Mouse (Mus musculus): ENCODE data around the gene Emc3. TPM values are rescaled to one million over a fixed set of nuclear protein-coding genes. Genes with fewer than 3 reads are reported as not detected.
A peak's percentile ranks its signal among the peaks of the same experiment; 100 is the strongest.

Emc3 gene
- polyA plus RNA-seq (2015; fragmentation: Nextera tagmentation; extraction: Ambion mirVana) = 112 and 116 TPM in 2 replicates

DNA sequence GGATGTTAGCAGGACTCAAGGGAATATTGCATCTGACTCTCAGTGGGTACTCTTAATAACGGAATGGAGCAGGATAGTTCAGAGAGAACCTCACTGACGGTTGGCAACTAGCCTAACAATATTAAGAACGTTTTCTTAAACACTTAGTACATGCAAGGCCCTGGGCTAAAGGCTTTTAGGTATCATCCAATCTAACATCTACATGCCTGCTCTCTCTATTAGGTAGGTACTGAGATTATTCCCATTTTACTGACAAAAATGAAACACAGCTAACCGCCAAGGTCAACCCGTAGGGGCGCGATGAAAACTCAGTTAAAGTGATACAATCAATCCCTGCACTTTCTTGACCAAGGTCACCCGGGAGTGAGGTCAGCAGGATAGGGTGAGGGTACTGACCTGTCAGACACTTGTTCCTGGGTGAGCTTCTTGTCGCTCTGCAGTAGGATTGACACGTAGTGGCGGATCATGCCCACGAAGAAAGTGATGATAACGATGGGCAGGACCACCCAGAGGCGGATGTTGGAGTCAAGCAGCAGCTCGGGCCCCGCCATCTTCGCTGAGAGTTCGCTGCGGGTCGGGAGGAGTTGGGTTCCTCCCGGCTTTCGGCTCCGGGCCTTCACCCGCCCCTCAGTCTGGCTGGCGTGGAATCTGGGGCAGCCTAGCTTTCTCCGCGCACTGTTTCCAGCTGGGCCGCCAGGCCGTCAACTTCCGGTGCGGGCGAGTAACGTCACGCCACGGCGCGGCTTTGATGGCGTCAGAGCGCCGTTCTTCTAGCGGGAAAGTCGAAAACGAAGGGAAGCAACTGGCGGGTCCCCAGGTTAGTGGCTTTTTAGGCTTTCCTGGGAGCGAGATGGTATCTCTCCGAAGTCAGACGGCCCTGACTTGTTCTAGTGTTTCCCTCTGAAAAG, at the start of gene Emc3, which contains the start of gene Fancd2:
TSS of gene Emc3 (minus strand) at position 721 of the 908 bp plus-strand sequence.
TSS of gene Fancd2 (plus strand) at position 751 of the 908 bp plus-strand sequence.
- H3K9ac ChIP-seq (ENCODE audit: low read depth, low read length) = peak within 1 kb of the TSS; percentile 91
- WGBS = 1% methylated on average over 47 of the region's 47 CpGs
- peak within 1 kb of the TSS; percentile 76 for H3K27ac ChIP-seq (ENCODE audit: low read length)
- ATAC-seq = peak; percentile 91
- peak within 1 kb of the TSS; percentile 91 for H3K4me3 ChIP-seq (ENCODE audit: low read depth, low read length)
- H3K4me1 ChIP-seq (ENCODE audit: control insufficient read depth, insufficient read depth, low read length) = peaks cover 20% of the 10 kb centered on the region
- no peaks in the 10 kb centered on the region for H3K27me3 ChIP-seq (ENCODE audit: control insufficient read depth, insufficient read depth, low read depth, low read length)
- peak within 1 kb of the TSS; percentile 84 for H3K4me2 ChIP-seq (ENCODE audit: low read length)
- no peaks in the 10 kb centered on the region for H3K36me3 ChIP-seq (ENCODE audit: control insufficient read depth, insufficient read depth, low read length)
- no peaks in the 10 kb centered on the region for H3K9me3 ChIP-seq (replicated peaks; ENCODE audit: control insufficient read depth, low read length, poor library complexity, severe bottlenecking)

DNA sequence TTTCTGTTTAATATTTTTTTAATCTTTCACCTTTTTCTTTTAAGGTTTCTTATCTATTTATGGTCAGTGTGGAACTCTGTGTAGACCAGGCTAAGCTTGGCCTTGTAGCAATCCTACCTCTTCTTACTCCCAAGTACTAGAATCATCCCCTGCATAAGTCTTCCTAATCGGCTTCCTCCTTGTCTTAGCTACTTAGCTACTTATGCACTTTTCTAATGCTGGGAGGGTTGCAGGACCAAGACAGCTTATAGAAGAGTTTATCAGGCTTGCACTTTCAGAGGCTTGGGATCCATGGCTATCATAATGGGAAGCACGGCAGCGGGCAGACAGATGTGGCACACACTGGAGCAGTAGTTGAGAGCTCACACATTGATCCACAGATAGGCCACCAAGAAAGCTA, 47.9 kb upstream of the Emc3 start:
- WGBS = 93% methylated on average over 3 of the region's 3 CpGs
- Histone ChIP-seq H3K9me3 (replicated peaks; ENCODE audit: control insufficient read depth, low read length, poor library complexity, severe bottlenecking) (no peaks in the 10 kb centered on the region), H3K4me1 (ENCODE audit: control insufficient read depth, insufficient read depth, low read length) (no peaks in the 10 kb centered on the region), H3K4me3 (ENCODE audit: low read depth, low read length) (no peak overlapping the region), H3K4me2 (ENCODE audit: low read length) (no peak overlapping the region), H3K9ac (ENCODE audit: low read depth, low read length) (no peak overlapping the region), H3K27me3 (ENCODE audit: control insufficient read depth, insufficient read depth, low read depth, low read length) (no peaks in the 10 kb centered on the region), H3K27ac (ENCODE audit: low read length) (no peak overlapping the region), H3K36me3 (ENCODE audit: control insufficient read depth, insufficient read depth, low read length) (no peaks in the 10 kb centered on the region)
- no peak for ATAC-seq

DNA sequence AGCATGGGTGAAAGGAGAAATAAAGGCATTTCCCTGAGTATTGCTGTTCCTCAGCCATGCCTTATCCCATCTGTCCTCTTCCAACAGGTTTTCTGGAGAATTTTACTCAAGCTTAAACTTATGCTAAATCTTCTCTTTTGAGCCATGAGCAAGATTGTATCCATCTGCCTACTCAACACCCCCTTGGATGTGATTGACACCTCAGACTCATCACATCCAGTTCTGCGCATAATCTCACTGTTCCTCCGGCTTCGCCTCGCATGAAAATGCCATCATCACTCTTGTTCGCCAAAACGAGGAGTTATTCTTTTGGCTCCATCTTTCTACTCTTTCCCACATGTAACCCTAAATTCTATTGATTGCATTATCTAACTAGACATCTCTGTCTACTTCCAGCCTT, 44.6 kb upstream of the Emc3 start:
- no peak overlapping the region for H3K27ac ChIP-seq (ENCODE audit: low read length)
- H3K4me1 ChIP-seq (ENCODE audit: control insufficient read depth, insufficient read depth, low read length) = no peaks in the 10 kb centered on the region
- no peak overlapping the region for H3K9ac ChIP-seq (ENCODE audit: low read depth, low read length)
- H3K9me3 ChIP-seq (replicated peaks; ENCODE audit: control insufficient read depth, low read length, poor library complexity, severe bottlenecking) = no peaks in the 10 kb centered on the region
- H3K27me3 ChIP-seq (ENCODE audit: control insufficient read depth, insufficient read depth, low read depth, low read length) = no peaks in the 10 kb centered on the region
- no peaks in the 10 kb centered on the region for H3K36me3 ChIP-seq (ENCODE audit: control insufficient read depth, insufficient read depth, low read length)
- no peak overlapping the region for H3K4me3 ChIP-seq (ENCODE audit: low read depth, low read length)
- H3K4me2 ChIP-seq (ENCODE audit: low read length) = no peak overlapping the region
- 96% methylated on average over 6 of the region's 6 CpGs for WGBS
- ATAC-seq = no peak

DNA sequence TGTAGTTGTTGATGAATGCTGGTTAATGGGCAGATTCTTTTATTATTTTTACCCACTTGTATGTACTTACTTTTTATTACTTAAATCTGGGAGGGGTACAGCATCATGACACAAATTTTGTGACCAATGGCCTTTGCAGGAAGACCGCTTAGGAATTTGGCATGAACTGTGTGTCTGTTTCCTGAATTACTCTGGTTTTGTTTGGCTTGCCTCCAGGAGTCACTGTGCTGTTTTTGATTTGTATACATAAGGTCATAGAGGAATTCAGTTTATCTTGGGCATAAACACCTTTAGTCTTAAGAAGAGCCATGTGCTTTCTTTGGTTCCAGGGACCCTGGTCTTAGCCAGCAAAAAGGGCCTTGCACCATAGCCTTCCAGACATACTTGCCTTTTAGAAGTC, 33.1 kb upstream of the Emc3 start:
- Histone ChIP-seq H3K9me3 (replicated peaks; ENCODE audit: control insufficient read depth, low read length, poor library complexity, severe bottlenecking) (no peaks in the 10 kb centered on the region), H3K4me3 (ENCODE audit: low read depth, low read length) (no peak overlapping the region), H3K36me3 (ENCODE audit: control insufficient read depth, insufficient read depth, low read length) (no peaks in the 10 kb centered on the region), H3K27ac (ENCODE audit: low read length) (no peak overlapping the region), H3K4me2 (ENCODE audit: low read length) (no peak overlapping the region), H3K27me3 (ENCODE audit: control insufficient read depth, insufficient read depth, low read depth, low read length) (no peaks in the 10 kb centered on the region), H3K9ac (ENCODE audit: low read depth, low read length) (no peak overlapping the region), H3K4me1 (ENCODE audit: control insufficient read depth, insufficient read depth, low read length) (no peaks in the 10 kb centered on the region)
- ATAC-seq = no peak
- 91% methylated on average over 1 of the region's 1 CpGs for WGBS

DNA sequence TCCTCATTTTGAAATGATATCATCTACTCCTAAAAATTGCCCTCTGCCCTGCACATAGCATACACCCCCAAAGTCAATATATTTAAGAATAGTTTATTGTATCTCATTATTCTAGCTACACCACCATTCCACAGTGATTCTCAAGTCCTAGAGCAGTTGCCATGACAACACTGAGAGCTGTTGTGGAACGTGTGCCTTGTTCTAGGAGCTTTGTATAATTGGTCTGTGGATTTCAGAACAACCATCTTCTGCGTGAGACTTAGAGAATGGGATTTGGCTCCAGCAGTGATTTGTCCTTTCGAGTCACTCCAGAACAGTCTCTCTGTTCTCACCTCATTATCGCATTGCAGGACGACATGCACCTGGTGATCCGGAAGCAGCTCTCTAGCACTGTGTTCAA, 28.3 kb upstream of the Emc3 start:
- H3K27ac ChIP-seq (ENCODE audit: low read length) = no peak overlapping the region

DNA sequence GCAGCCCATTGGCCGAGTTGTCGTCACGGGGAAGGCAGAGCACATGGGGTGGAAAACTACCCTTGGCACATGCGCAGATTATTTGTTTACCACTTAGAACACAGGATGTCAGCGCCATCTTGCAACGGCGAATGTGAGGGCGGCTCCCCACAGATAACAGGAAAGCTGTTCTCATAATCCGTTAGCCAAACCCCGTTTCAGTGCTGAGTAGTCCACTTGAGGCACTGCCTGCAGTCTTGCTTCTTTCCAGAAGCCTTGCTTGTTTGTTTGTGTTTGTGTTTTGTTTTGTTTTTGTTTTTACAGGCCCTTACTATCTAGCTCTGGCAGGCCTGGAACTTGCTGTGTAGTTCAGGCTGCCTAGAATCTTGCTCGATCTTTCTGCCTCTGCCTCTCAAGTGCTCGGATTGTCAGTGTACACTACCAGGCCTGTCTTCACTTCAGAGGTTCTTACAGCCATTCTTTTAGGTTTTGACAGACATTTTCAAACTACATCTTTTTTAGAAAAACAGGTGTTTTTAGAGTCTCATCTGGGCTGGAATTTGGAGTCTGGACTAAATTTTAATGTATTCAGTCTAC, 12.5 kb upstream of the Emc3 start:
- H3K27ac ChIP-seq (ENCODE audit: low read length) = no peak overlapping the region
- H3K9ac ChIP-seq (ENCODE audit: low read depth, low read length) = no peak overlapping the region
- no peak for ATAC-seq
- H3K4me1 ChIP-seq (ENCODE audit: control insufficient read depth, insufficient read depth, low read length) = no peaks in the 10 kb centered on the region
- no peak overlapping the region for H3K4me2 ChIP-seq (ENCODE audit: low read length)
- H3K4me3 ChIP-seq (ENCODE audit: low read depth, low read length) = no peak overlapping the region
- H3K36me3 ChIP-seq (ENCODE audit: control insufficient read depth, insufficient read depth, low read length) = no peaks in the 10 kb centered on the region
- no peaks in the 10 kb centered on the region for H3K9me3 ChIP-seq (replicated peaks; ENCODE audit: control insufficient read depth, low read length, poor library complexity, severe bottlenecking)
- WGBS = 94% methylated on average over 8 of the region's 12 CpGs
- H3K27me3 ChIP-seq (ENCODE audit: control insufficient read depth, insufficient read depth, low read depth, low read length) = no peaks in the 10 kb centered on the region

More for the DNA sequence above, 28.3 kb upstream of the Emc3 start:
- 52% methylated on average over 6 of the region's 6 CpGs for WGBS
- no peak for ATAC-seq
- no peaks in the 10 kb centered on the region for H3K4me1 ChIP-seq (ENCODE audit: control insufficient read depth, insufficient read depth, low read length)
- H3K9ac ChIP-seq (ENCODE audit: low read depth, low read length) = no peak overlapping the region
- no peaks in the 10 kb centered on the region for H3K9me3 ChIP-seq (replicated peaks; ENCODE audit: control insufficient read depth, low read length, poor library complexity, severe bottlenecking)
- H3K27me3 ChIP-seq (ENCODE audit: control insufficient read depth, insufficient read depth, low read depth, low read length) = no peaks in the 10 kb centered on the region
- no peak overlapping the region for H3K4me2 ChIP-seq (ENCODE audit: low read length)
- no peak overlapping the region for H3K4me3 ChIP-seq (ENCODE audit: low read depth, low read length)
- no peaks in the 10 kb centered on the region for H3K36me3 ChIP-seq (ENCODE audit: control insufficient read depth, insufficient read depth, low read length)

DNA sequence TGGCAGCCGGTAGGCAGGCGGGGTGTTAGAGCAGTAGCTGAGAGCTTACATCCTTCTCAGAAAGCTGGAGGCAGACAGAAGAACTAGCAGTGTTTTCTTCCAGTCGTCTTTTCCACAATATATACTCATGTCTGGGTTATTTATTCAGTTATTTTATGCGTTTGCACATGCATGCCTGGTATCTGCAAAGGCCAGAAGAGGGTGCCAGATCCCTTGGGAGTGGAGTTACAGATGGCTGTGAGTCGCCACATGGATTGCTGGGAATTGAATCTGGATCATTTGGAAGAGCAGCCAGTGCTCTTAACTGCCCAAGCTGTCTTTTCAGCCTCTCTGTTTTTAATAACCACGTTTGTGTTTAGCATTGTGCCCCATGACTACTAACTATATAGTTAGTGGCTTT, 10.2 kb upstream of the Emc3 start:
- H3K4me2 ChIP-seq (ENCODE audit: low read length) = no peak overlapping the region
- no peaks in the 10 kb centered on the region for H3K36me3 ChIP-seq (ENCODE audit: control insufficient read depth, insufficient read depth, low read length)
- H3K9me3 ChIP-seq (replicated peaks; ENCODE audit: control insufficient read depth, low read length, poor library complexity, severe bottlenecking) = no peaks in the 10 kb centered on the region
- no peak overlapping the region for H3K27ac ChIP-seq (ENCODE audit: low read length)
- no peak for ATAC-seq
- H3K4me1 ChIP-seq (ENCODE audit: control insufficient read depth, insufficient read depth, low read length) = no peaks in the 10 kb centered on the region
- H3K4me3 ChIP-seq (ENCODE audit: low read depth, low read length) = no peak overlapping the region
- 86% methylated on average over 6 of the region's 6 CpGs for WGBS
- no peak overlapping the region for H3K9ac ChIP-seq (ENCODE audit: low read depth, low read length)
- no peaks in the 10 kb centered on the region for H3K27me3 ChIP-seq (ENCODE audit: control insufficient read depth, insufficient read depth, low read depth, low read length)

DNA sequence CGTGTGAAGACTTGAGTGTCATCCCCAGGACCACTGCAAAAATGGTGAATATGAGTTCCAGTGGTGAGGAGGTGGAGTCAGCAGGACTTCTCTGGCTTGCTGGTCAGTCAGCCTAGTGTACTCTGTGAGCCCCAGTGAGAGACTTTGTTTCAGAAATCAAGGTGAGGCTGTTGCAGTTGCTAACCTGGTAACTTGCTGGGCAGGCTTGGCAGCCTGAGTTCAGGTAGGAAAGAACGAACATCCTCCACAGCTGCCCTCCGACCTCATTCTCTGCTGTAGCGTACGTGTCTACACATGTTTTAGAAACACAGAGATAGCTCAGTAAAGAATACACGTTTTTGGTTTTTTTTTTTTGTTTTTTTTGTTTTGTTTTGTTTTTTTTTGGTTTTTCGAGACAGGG, 3.4 kb upstream of the Emc3 start:
- Histone ChIP-seq H3K4me2 (ENCODE audit: low read length) (no peak overlapping the region), H3K27ac (ENCODE audit: low read length) (no peak overlapping the region), H3K9ac (ENCODE audit: low read depth, low read length) (no peak overlapping the region), H3K4me3 (ENCODE audit: low read depth, low read length) (no peak overlapping the region), H3K4me1 (ENCODE audit: control insufficient read depth, insufficient read depth, low read length) (peaks cover 12% of the 10 kb centered on the region), H3K9me3 (replicated peaks; ENCODE audit: control insufficient read depth, low read length, poor library complexity, severe bottlenecking) (no peaks in the 10 kb centered on the region), H3K27me3 (ENCODE audit: control insufficient read depth, insufficient read depth, low read depth, low read length) (no peaks in the 10 kb centered on the region), H3K36me3 (ENCODE audit: control insufficient read depth, insufficient read depth, low read length) (no peaks in the 10 kb centered on the region)
- 88% methylated on average over 7 of the region's 7 CpGs for WGBS
- no peak for ATAC-seq

DNA sequence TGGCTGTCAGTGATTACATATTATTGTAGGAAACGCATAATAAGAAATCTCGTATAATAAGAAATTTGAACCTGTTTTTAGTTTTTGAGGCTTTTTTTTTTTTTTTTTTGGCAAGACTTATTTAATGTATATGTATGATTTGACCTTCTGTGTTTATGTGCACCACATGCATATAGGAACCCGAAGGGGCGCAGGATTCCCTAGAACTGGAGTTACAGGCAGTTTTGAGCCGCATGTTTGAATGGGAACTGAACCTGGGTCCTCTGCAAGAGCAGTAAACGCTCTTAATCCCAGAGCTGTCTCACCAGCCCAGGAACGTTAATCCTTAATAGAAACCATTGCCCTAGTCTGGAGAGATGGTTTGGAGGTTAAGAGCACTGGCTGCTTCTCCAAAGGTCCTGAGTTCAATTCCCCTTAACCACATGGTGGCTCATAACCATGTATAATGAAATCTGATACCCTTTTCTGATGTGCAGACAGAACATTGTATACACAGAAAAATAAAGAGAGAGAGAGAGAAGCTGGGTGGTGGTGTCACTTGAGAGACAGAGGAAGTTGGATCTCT, 470 bp upstream of the Emc3 start:
- Histone ChIP-seq H3K36me3 (ENCODE audit: control insufficient read depth, insufficient read depth, low read length) (no peaks in the 10 kb centered on the region), H3K9me3 (replicated peaks; ENCODE audit: control insufficient read depth, low read length, poor library complexity, severe bottlenecking) (no peaks in the 10 kb centered on the region), H3K4me2 (ENCODE audit: low read length) (peak overlapping the region; percentile 84), H3K27ac (ENCODE audit: low read length) (no peak overlapping the region), H3K4me3 (ENCODE audit: low read depth, low read length) (peak overlapping the region; percentile 91), H3K27me3 (ENCODE audit: control insufficient read depth, insufficient read depth, low read depth, low read length) (no peaks in the 10 kb centered on the region), H3K9ac (ENCODE audit: low read depth, low read length) (peak overlapping the region; percentile 91; the same call in 1 of the 2 replicates), H3K4me1 (ENCODE audit: control insufficient read depth, insufficient read depth, low read length) (peaks cover 20% of the 10 kb centered on the region)
- ATAC-seq = no peak
- WGBS = 5% methylated on average over 7 of the region's 7 CpGs
